Mouse (Mus musculus) cerebellum, postnatal 4 days (tissue): Measurements from ENCODE around the gene Apoc1.

Experiments used
- DNase-seq, 2 experiments: peaks; one replicate each; pipeline ENCODE4 v3.0.0; 2022; ENCODE audit warnings: low spot score in 2 of 2, mixed read lengths in 1 of 2

Gene Apoc1

GRCm38 (mm10) chr7:19685374-19685773, 7.1 kb downstream of the Apoc1 start:
- no peak for DNase-seq

GRCm38 (mm10) chr7:19683771-19684201, 8.7 kb downstream of the Apoc1 start:
- no peak for DNase-seq

- no peak for DNase-seq
These were observed 9.5 kb downstream of the Apoc1 start for GRCm38 (mm10) chr7:19682979-19683378.

DNA sequence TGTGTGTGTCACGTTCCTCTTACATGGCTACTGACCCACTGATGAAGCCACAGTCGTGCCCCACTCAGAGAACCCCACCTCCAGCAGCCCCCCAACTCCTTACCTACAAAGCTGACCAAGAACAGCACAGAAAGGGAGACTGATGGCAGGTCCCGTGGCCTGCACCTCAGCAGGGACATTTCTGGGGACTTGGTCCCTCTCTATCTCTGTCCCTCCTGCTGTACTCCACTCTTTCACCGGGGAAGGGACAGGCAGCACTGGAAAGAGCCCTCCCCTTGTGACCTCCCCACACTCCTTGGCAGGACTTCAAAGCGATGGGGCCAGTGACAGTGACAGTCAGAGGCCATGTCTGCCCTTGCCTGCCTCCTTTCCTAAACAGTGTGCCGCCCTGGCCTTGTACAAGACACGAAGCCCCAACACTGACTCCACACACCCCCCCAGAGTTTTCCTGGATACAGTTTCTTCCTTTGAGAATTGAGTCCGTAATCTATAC, 11.2 kb downstream of the Apoc1 start, which contains the start of the genes Gm44805 and Apoc4:
TSS of gene Gm44805 (minus strand) at position 222 of the 493 bp plus-strand sequence.
TSS of gene Apoc4 (minus strand) at position 278 of the 493 bp plus-strand sequence.
- DNase-seq, result no peak

- no peak for DNase-seq
These were observed 11.8 kb downstream of the Apoc1 start for GRCm38 (mm10) chr7:19680702-19681101.

- no peak for DNase-seq
These were observed 13.6 kb downstream of the Apoc1 start for GRCm38 (mm10) chr7:19678901-19679300.

DNA sequence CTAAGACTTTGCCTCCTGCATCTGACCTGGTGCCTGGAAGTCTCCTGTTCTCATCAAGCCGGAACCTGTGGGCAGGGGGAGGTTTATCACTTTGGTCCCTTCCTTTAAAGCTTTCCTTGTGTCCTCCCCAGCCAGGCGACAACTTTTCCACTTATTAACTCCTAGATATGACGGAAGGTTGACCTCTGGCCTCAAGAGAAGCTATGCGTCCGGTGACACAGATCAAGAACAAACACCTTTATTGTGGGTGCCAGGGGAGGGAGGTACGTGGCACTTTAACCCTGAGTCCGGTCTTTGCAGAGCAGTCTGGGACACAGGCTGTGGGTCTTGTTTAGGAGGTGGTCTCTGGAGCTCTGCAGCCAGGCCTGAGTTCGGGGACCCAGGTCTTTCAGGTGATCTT, 14.6 kb downstream of the Apoc1 start, which contains the start of gene Apoc2:
TSS of gene Apoc2 (minus strand) at position 70 of the 400 bp plus-strand sequence.
- DNase-seq, result no peak

DNA sequence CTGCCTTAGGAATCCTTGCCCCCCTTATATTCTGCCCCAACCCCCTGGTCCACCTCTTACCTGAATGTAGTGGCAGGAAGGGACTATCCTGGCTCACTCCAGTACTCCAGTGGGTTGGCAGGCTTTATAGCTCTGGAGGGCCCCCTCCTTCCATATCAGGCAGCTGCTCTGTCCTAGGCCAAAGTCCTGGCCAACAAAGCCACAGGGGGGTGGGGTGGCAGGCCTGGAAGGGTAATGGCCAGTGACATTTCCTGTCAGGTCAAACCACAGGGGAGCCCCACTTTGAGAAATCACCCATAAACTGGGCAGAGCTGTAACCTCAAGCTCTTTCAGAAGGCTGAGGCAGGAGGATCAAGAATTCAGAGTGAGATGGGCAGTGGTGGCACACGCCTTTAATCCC, 15.8 kb downstream of the Apoc1 start:
- no peak for DNase-seq

- no peak for DNase-seq
These were observed 16.6 kb downstream of the Apoc1 start for GRCm38 (mm10) chr7:19675824-19676223.

GRCm38 (mm10) chr7:19673083-19673699, 19.3 kb downstream of the Apoc1 start:
- DNase-seq, result no peak

DNA sequence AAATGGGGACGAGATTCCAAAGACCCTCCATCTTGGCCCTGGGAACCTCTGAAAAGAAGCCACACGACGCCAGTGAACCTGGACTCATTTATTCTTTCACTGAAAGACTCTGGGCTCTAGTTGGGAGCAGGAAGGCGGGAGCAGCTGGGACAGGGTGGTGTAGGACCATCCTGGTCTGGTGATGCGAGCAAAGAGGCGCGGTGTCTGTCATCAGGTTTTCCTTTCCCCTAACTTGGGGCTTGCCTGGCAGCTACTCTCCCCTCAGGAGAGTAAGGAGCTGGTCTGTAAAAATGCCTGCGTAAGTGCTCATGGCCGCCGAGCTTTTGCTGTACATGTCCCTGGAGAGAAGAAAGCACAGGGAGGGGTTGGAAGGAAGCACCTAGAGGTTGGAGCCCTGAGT, 20.9 kb downstream of the Apoc1 start:
- DNase-seq, result no peak

DNA sequence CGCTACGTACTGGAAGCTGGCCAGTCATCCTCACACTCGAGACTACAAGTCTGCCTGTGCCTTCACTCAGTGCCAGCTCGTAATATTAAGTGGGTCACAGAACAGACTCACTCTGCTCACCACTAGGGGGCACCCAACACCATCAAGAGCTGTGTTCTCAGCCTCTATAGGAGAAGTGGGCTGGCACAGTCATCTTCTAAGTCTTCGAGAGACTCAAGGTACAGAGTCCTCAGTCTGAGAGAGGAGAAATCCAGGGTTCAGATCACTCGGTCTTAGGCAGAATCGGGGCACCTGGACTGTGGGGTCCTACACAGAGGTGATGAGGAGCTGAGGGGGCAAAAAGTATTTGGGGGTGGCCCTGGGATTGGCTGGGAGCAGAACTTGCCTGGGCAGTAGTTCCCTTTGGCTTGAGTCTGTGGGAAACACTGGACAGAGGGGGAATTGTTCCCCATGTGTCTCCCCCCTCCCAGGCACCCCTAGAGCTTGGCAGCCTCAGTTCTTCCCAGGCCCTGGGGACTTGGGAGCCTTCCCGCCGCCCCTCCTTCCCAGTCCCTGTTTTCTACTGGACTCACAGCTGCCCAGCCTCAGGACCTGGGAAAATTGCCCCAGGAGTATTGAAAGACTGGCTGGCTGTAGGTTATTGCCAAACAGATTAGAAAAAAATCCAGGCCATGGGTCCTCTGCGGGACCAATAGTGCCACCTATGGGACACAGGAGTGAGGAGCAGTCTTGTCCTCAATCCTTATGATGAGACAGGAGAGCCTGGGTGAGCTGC, 23.3 kb downstream of the Apoc1 start:
- peak; percentile 85 to 92 for DNase-seq

GRCm38 (mm10) chr7:19667434-19667833, 25.0 kb downstream of the Apoc1 start:
- no peak for DNase-seq

DNA sequence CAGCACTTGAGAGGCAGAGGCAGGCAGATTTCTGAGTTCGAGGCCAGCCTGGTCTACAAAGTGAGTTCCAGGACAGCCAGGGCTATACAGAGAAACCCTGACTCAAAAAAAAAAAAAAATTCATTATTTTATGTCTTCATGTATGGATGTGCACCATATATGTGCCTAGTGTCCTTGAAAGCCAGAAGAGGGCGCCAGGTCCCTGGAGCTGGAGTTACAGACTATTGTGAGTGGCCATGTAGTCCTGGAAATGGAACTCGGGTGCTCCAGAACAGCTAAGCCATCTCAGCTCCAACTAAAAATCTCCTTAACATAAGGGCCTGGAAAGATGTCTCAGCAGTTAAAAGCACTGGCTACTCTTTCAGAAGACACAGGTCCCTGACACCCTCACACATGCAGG, 25.7 kb downstream of the Apoc1 start:
- DNase-seq, result no peak

- DNase-seq, result peak; percentile 94 to 97
These were observed 27.3 kb downstream of the Apoc1 start, which contains the start of gene Clptm1 for GRCm38 (mm10) chr7:19664955-19665841. Clptm1 (minus strand) TSS chr7:19665033.

DNA sequence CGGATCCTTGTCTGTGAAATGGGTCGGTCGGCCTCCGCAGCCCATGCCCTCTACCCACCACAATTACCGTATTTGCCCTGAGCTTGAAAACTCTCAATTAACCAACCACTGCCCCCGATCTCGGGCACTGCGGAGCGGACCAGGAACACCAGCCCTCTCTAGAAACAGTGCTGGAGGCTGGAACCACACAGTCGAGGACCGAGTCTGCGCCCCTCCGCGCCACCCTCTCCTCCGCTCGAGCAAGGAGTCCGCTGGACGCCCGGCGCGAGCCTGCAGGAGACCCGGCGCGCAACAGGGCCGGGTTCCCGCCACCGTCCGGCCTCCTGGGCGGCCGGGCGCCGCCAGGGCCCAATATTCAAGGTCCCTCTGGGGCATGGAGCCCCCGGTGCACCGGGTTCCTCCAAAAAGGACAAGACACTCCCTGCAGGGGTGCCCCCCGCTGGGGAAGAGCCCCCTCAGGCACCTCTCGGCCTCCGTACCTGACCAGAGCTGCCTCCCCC, 28.0 kb downstream of the Apoc1 start:
- no peak for DNase-seq

DNA sequence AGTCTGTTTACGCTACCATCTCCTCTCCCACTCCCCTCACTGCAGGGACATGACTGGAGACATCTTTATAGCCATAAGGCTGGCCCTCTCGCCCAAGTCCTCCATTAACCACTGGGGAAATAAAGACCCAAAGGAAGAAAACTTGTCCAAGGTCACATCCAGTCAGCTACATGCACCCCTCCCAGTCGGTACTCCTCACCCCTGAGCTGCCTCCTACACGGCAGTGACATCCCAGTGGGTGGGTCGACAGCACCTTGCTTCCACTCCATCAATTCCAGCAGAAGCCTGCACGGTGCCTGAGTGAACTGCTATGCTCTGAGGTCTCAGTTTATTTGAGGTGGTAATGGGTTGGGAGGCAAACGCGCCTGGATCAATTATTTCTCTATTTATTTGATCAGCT, 28.5 kb downstream of the Apoc1 start:
- peak in 1 of 2 experiments; percentile 15 for DNase-seq

DNA sequence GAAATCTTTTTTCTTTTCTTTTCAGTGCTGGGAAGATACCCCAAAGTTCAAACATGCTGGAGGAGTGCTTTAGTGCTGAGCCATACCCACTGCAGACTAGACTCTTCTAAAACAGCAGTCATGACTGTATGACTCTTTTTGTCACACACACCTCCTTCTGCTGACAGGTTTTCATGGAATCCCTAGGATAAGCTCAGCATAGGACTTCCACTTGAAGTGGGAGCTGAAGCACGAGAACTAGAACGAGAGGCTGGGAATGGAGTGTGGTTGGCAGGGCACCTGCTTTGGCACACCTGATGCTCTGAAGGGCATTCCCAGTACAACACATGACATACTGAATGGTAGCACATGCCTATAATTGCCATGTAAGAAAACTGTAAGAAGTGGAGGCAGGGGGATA, 39.8 kb downstream of the Apoc1 start:
- no peak for DNase-seq

- DNase-seq, result no peak
These were observed 41.2 kb downstream of the Apoc1 start for GRCm38 (mm10) chr7:19651063-19651786.

DNA sequence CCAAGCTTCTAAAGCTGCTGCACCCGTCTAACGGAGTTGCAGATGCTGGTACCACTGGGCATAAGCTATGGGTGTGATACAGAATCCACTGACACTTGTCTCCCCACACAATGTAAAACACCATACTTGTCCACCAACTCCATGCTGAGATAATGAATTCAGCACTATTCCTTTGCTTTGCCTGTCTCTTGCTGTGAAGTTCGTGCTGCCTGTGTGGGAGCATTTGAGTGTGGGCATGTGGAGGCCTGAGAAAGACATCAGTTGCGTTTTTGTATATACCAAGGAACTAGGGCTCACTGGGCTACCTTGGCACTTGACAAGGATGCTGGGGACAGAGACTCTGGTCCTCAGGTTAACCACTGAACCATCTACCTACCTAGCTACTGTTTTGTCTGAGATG, 51.2 kb downstream of the Apoc1 start:
- DNase-seq, result no peak
